In genomic region chr6:124301447-124302192, GRCm38 (mm10) we compare ENCODE assay signal across 34 mouse cellular contexts. TPM values are rescaled to one million over a fixed set of nuclear protein-coding genes. Genes with fewer than 3 reads are reported as not detected.
"Had no signal": no experiment of that assay in that cellular context is flagged by ENCODE, and none has a peak within 500 bp of the region (broad histone marks: within the 10 kb centered on the region; RNA-seq: fewer than 3 reads in every experiment).

No protein-coding gene starts in this region.

- H3K9ac ChIP-seq: limb, embryonic 12.5 days; limb, embryonic 13.5 days; limb, embryonic 15.5 days; liver, embryonic 12.5 days; liver, embryonic 13.5 days; liver, embryonic 14.5 days; liver, embryonic 15.5 days; liver, postnatal 0 days; lung, embryonic 14.5 days; lung, embryonic 15.5 days; midbrain, embryonic 12.5 days; midbrain, embryonic 13.5 days; midbrain, embryonic 15.5 days; neural tube, embryonic 12.5 days had no signal

- H3K9me3 ChIP-seq: limb, embryonic 10.5 days; limb, embryonic 12.5 days; limb, embryonic 13.5 days; limb, embryonic 15.5 days; liver, embryonic 12.5 days; liver, embryonic 13.5 days; liver, embryonic 15.5 days; lung, embryonic 15.5 days; midbrain, embryonic 10.5 days; midbrain, embryonic 12.5 days; midbrain, embryonic 13.5 days; midbrain, embryonic 15.5 days; neural tube, embryonic 12.5 days had no signal

- H3K27ac ChIP-seq: limb, embryonic 10.5 days; limb, embryonic 12.5 days; limb, embryonic 13.5 days; limb, embryonic 15.5 days; liver, embryonic 12.5 days; liver, embryonic 13.5 days; liver, embryonic 14.5 days; liver, embryonic 15.5 days; lung, embryonic 15.5 days; macrophage; midbrain, embryonic 10.5 days; midbrain, embryonic 12.5 days; midbrain, embryonic 13.5 days; midbrain, embryonic 15.5 days; neural tube, embryonic 12.5 days had no signal

- H3K4me3 ChIP-seq: limb, embryonic 10.5 days; limb, embryonic 12.5 days; limb, embryonic 13.5 days; limb, embryonic 15.5 days; liver, embryonic 12.5 days; liver, embryonic 13.5 days; liver, embryonic 15.5 days; lung, embryonic 15.5 days; megakaryocyte, embryonic 14.5 days; midbrain, embryonic 10.5 days; midbrain, embryonic 12.5 days; midbrain, embryonic 13.5 days; midbrain, embryonic 15.5 days; myocyte; neural tube, embryonic 12.5 days had no signal

- ATAC-seq: liver, embryonic 12.5 days; liver, postnatal 0 days; lung, postnatal 0 days; midbrain, embryonic 13.5 days; midbrain, embryonic 15.5 days; midbrain, embryonic 16.5 days had no signal

- H3K36me3 ChIP-seq: limb, embryonic 10.5 days; limb, embryonic 12.5 days; limb, embryonic 13.5 days; limb, embryonic 15.5 days; liver, embryonic 12.5 days; liver, embryonic 13.5 days; liver, embryonic 15.5 days; lung, embryonic 15.5 days; midbrain, embryonic 10.5 days; midbrain, embryonic 12.5 days; midbrain, embryonic 13.5 days; midbrain, embryonic 15.5 days; neural tube, embryonic 12.5 days had no signal

- H3K4me2 ChIP-seq: limb, embryonic 12.5 days; limb, embryonic 13.5 days; limb, embryonic 15.5 days; liver, embryonic 11.5 days; liver, embryonic 12.5 days; liver, embryonic 13.5 days; liver, embryonic 15.5 days; lung, embryonic 14.5 days; lung, embryonic 15.5 days; midbrain, embryonic 11.5 days; midbrain, embryonic 12.5 days; midbrain, embryonic 13.5 days; midbrain, embryonic 15.5 days; neural tube, embryonic 12.5 days had no signal

- DNase-seq: left cerebral cortex, postnatal 4 days; liver; liver, embryonic 13.5 days; liver, postnatal 0 days; lung, adult 18-20 months; lung, adult 2 months; lung, embryonic 14.5 days; lung, postnatal 10 days; lung, postnatal 14 days; lung, postnatal 36 days; lung, postnatal 4 days; midbrain, embryonic 14.5 days had no signal

- H3K4me1 ChIP-seq: limb, embryonic 10.5 days; limb, embryonic 12.5 days; limb, embryonic 13.5 days; limb, embryonic 15.5 days; liver, embryonic 12.5 days; liver, embryonic 13.5 days; liver, embryonic 15.5 days; lung, embryonic 15.5 days; megakaryocyte, embryonic 14.5 days; midbrain, embryonic 10.5 days; midbrain, embryonic 12.5 days; midbrain, embryonic 13.5 days; midbrain, embryonic 15.5 days; neural tube, embryonic 12.5 days had no signal

- H3K27me3 ChIP-seq: limb, embryonic 12.5 days; limb, embryonic 13.5 days; limb, embryonic 15.5 days; liver, embryonic 12.5 days; liver, embryonic 13.5 days; liver, embryonic 15.5 days; lung, embryonic 15.5 days; midbrain, embryonic 12.5 days; midbrain, embryonic 13.5 days; midbrain, embryonic 15.5 days; neural tube, embryonic 12.5 days had no signal

RNA-seq across cellular contexts. Expression of gene Cd163, which starts 2.8 kb away (rescaled TPM):
- polyA plus RNA-seq: limb, embryonic 10.5 days; limb, embryonic 11.5 days; limb, embryonic 12.5 days; limb, embryonic 13.5 days; liver, embryonic 11.5 days; midbrain, embryonic 10.5 days; neural tube, embryonic 11.5 days; neural tube, embryonic 12.5 days had no signal
